Mouse (Mus musculus) gastrocnemius, postnatal 10 days (tissue): ENCODE results near the gene Calb2. TPM values are rescaled to one million over a fixed set of nuclear protein-coding genes. Genes with fewer than 3 reads are reported as not detected.

Experiments used
- DNase-seq: peaks from one replicate; pipeline ENCODE4 v3.0.0; 2021; ENCODE audit warnings: mixed read lengths
- total RNA-seq, 2 experiments: library from RNA; stranded (reverse); gene quantifications; 2 replicates each; pipeline ENCODE4 v1.2.3; 2021

The Calb2 gene
- total RNA-seq, 2 experiments from 2014 or later = 0.38 to 0.65 TPM

GRCm38 (mm10) chr8:110130537-110130936 is 37.5 kb downstream of the Calb2 start:
- peak; percentile 81 for DNase-seq

GRCm38 (mm10) chr8:110119715-110120114 is 48.3 kb downstream of the Calb2 start:
- no peak for DNase-seq

- no peak for DNase-seq
Observed at GRCm38 (mm10) chr8:110102653-110103052, 65.4 kb downstream of the Calb2 start, which contains the start of gene Gm17720. Gm17720 (minus strand) TSS chr8:110102753.

- DNase-seq = no peak
Observed at GRCm38 (mm10) chr8:110101676-110102075, 66.3 kb downstream of the Calb2 start.

GRCm38 (mm10) chr8:110100907-110101306 is 67.1 kb downstream of the Calb2 start, which contains the start of gene Gm21964:
Gm21964 (plus strand) TSS chr8:110101207.
- DNase-seq = no peak

DNA sequence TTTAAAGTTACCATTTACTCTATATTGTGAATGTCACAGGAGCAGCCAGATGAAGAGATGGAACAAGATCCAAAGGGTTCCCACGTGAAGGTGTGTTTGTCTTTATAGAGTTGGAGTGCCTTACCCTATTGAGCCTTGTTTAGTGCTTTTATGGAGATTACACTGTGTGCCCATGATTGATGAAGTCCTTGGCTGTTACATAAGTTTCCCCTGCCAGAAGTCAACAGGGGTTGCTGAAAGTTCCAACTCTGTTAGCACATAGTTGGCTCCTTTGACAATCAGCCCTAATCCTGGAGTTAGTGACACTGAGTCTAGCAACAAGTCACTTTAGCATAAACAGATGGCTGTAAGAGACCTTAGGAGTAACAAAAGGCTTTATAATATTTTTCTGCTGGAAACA is 76.1 kb downstream of the Calb2 start:
- DNase-seq = no peak

Other genes starting within 250 kb of the Calb2 start
- under 1 TPM; 0.25 to 0.26 TPM for gene Marveld3, start 206.0 kb downstream of the Calb2 start, total RNA-seq
- gene Tat, start 177.8 kb downstream of the Calb2 start, total RNA-seq = not detected
- not detected for gene Chst4, start 128.5 kb downstream of the Calb2 start, total RNA-seq
- gene Zfp612, start 88.5 kb downstream of the Calb2 start, total RNA-seq = 1 to 10 TPM; 6.1 to 8.2 TPM
- not detected for gene Gm21964, start 67.0 kb downstream of the Calb2 start, total RNA-seq
- not detected for gene Gm17720, start 65.5 kb downstream of the Calb2 start, total RNA-seq
- 1 to 10 TPM; 3.7 to 4.7 TPM for gene Cmtr2, start 47.5 kb upstream of the Calb2 start, total RNA-seq
- gene Hydin, start 98.8 kb upstream of the Calb2 start, total RNA-seq = under 1 TPM; 0.09 to 0.11 TPM